Mouse (Mus musculus) liver, embryonic 14.5 days (tissue): ENCODE results near the gene Cenph.

ENCODE experiments used
- CTCF ChIP-seq: IDR thresholded peaks from 2 replicates; pipeline ENCODE4 v1.5.1; 2016; ENCODE audit warnings: antibody characterized with exemption, low read depth, control low read depth
- EP300 ChIP-seq: IDR thresholded peaks from 2 replicates; pipeline ENCODE4 v1.6.1; 2016; ENCODE audit warnings: antibody characterized with exemption, low read depth

- TF ChIP-seq CTCF (no peak), EP300 (no peak)
Observed at GRCm38 (mm10) chr13:100823863-100824262, 48.2 kb upstream of the Cenph start.
